Mouse (Mus musculus) liver, embryonic 13.5 days (tissue): ENCODE measurements around the gene Bcl9l. TPM values are rescaled to one million over a fixed set of nuclear protein-coding genes. Genes with fewer than 3 reads are reported as not detected.
"Not testable (repeated sequence)": the region's sequence is repeated elsewhere in the genome, so short reads cannot be mapped to it uniquely, and the experiment has no call there.

ENCODE experiments used
- ATAC-seq: fragments of 200-750 bp; cut with Nextera tagmentation; 2 replicates; pipeline ENCODE4 v1.8.0; 2017; ENCODE audit warnings: low read depth, mild to moderate bottlenecking, moderate number of reproducible peaks, moderate library complexity
- DNase-seq: peaks from one replicate; pipeline ENCODE4 v3.0.0; 2022
- H3K27ac ChIP-seq: fragments of 300-500 bp; sonication (generic); 2 replicates; pipeline ENCODE4 v1.5.1; 2015; ENCODE audit warnings: moderate library complexity, mild to moderate bottlenecking, inconsistent platforms
- H3K27me3 ChIP-seq: fragments of 300-500 bp; sonication (generic); 2 replicates; pipeline ENCODE4 v1.6.1; 2015; ENCODE audit warnings: mild to moderate bottlenecking, inconsistent platforms
- H3K36me3 ChIP-seq: fragments of 300-500 bp; sonication (generic); 2 replicates; pipeline ENCODE4 v1.6.1; 2015; ENCODE audit warnings: mild to moderate bottlenecking, inconsistent platforms
- H3K4me1 ChIP-seq: fragments of 300-500 bp; sonication (generic); replicated peaks from 2 replicates; pipeline ENCODE4 v1.6.1; 2015; ENCODE audit warnings: inconsistent platforms
- H3K4me2 ChIP-seq: fragments of 300-500 bp; sonication (generic); 2 replicates; pipeline ENCODE4 v1.6.1; 2015; ENCODE audit warnings: inconsistent platforms, mild to moderate bottlenecking, moderate library complexity
- H3K4me3 ChIP-seq: fragments of 300-500 bp; sonication (generic); replicated peaks from 2 replicates; pipeline ENCODE4 v1.5.1; 2015; ENCODE audit warnings: mild to moderate bottlenecking, inconsistent platforms
- H3K9ac ChIP-seq: fragments of 300-500 bp; sonication (generic); 2 replicates; pipeline ENCODE4 v1.6.1; 2015; ENCODE audit warnings: mild to moderate bottlenecking, inconsistent platforms
- H3K9me3 ChIP-seq: fragments of 300-500 bp; sonication (generic); replicated peaks from 2 replicates; pipeline ENCODE4 v1.6.1; 2016; ENCODE audit warnings: inconsistent platforms
- WGBS: fragments of 180-500 bp; shearing (Covaris S2); methylation state at CpG from one replicate; pipeline ENCODE4 v1.1.7; 2015; ENCODE audit not compliant: insufficient replicate concordance; 5-methylcytosine and 5-hydroxymethylcytosine counted together
- polyA plus RNA-seq: library from polyadenylated mRNA; unstranded; fragments of >200 nt; fragmentation: Nextera tagmentation; extraction: Ambion mirVana; gene quantifications from 2 replicates; pipeline ENCODE4 v1.2.1, GENCODE M21; 2015

The Bcl9l gene
- polyA plus RNA-seq, result 1.0 and 1.5 TPM in 2 replicates

DNA sequence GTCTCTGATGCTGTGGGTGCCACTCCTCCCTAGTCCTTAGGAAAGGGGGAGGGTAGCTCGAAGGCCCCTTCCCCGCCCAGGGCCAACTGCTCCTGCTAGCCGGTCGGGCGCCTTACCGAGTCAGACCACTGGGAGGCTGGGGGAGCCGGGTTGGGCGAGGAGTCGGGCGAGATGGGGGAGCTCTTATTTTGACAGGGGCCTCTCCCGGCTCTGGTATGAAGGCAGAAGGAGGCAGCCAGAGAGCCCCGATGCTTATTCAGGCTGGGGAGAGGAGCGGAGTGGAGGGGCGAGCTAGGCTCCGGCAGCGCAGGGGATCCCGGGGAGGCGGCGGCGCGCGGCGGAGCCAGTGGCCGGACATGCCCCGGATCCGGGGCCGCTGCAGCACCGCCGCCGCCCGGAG lies at the start of gene Bcl9l:
TSS of gene Bcl9l (plus strand) at position 274 of the 400 bp plus-strand sequence.
- Histone ChIP-seq H3K9ac (peak within 1 kb of the TSS; percentile 77), H3K4me3 (peak within 1 kb of the TSS; percentile 72), H3K27ac (peak within 1 kb of the TSS; percentile 72), H3K4me2 (peak within 1 kb of the TSS; percentile 77), H3K4me1 (peaks cover 72% of the 10 kb centered on the region), H3K36me3 (no peaks in the 10 kb centered on the region), H3K27me3 (peaks cover 76% of the 10 kb centered on the region), H3K9me3 (no peaks in the 10 kb centered on the region)
- DNase-seq (peak; percentile 75), ATAC-seq (peak; percentile 24)
- WGBS, result 0% methylated on average over 16 of the region's 31 CpGs

DNA sequence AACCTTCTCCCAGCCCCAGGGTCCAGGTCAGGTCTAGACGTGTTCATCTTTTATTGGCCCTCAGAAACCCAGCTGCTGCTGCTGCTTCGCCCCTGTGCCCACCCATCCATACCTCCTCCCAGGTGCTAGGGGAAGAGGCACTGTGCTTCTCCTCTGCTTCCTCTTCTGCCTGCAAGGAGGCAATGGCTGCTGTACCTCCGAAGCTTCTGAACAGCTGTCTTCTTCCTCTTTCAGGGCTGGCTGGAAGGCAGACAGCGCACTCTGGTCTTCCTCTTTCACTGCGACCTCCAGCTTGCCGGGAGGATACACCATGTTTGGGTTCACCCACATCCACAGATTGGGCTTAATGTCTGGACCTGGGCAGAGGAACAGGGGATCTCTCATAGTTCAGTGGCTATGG lies 46.9 kb upstream of the Bcl9l start:
- H3K9me3 ChIP-seq, result no peaks in the 10 kb centered on the region
- H3K9ac ChIP-seq, result no peak overlapping the region
- H3K4me1 ChIP-seq, result no peaks in the 10 kb centered on the region
- DNase-seq (no peak), ATAC-seq (no peak)
- H3K27ac ChIP-seq, result no peak overlapping the region
- no peaks in the 10 kb centered on the region for H3K36me3 ChIP-seq
- no peak overlapping the region for H3K4me2 ChIP-seq
- H3K4me3 ChIP-seq, result no peak overlapping the region
- H3K27me3 ChIP-seq, result peaks cover 8% of the 10 kb centered on the region; the same call in 1 of the 2 replicates
- 21% methylated on average over 6 of the region's 6 CpGs for WGBS

GRCm38 (mm10) chr9:44440961-44441360 lies 41.7 kb upstream of the Bcl9l start, which contains the start of gene Foxr1:
Foxr1 (minus strand) TSS chr9:44441136.
- Histone ChIP-seq H3K27me3 (peaks cover 4% of the 10 kb centered on the region; the same call in 1 of the 2 replicates), H3K4me2 (no peak within 1 kb of the TSS), H3K27ac (no peak within 1 kb of the TSS), H3K9ac (no peak within 1 kb of the TSS), H3K36me3 (no peaks in the 10 kb centered on the region), H3K9me3 (no peaks in the 10 kb centered on the region), H3K4me1 (no peaks in the 10 kb centered on the region), H3K4me3 (no peak within 1 kb of the TSS)
- ATAC-seq (no peak), DNase-seq (no peak)
- WGBS, result 55% methylated on average over 19 of the region's 19 CpGs

GRCm38 (mm10) chr9:44444402-44445025 lies 38.1 kb upstream of the Bcl9l start:
- not testable (repeated sequence) for H3K9ac ChIP-seq, H3K36me3 ChIP-seq, H3K27me3 ChIP-seq, H3K27ac ChIP-seq, ATAC-seq, H3K4me2 ChIP-seq, DNase-seq, H3K4me3 ChIP-seq, H3K9me3 ChIP-seq, H3K4me1 ChIP-seq
- WGBS, result 62% methylated on average over 7 of the region's 7 CpGs

- Histone ChIP-seq H3K4me1 (no peaks in the 10 kb centered on the region), H3K9me3 (no peaks in the 10 kb centered on the region), H3K36me3 (no peaks in the 10 kb centered on the region), H3K4me3 (no peak overlapping the region), H3K27ac (no peak overlapping the region), H3K9ac (no peak overlapping the region), H3K4me2 (no peak overlapping the region), H3K27me3 (peaks cover 29% of the 10 kb centered on the region)
- DNase-seq, result no peak
- ATAC-seq, result no peak
These were observed 32.2 kb upstream of the Bcl9l start for GRCm38 (mm10) chr9:44450387-44450786.

- H3K9me3 ChIP-seq, result no peaks in the 10 kb centered on the region
- H3K4me2 ChIP-seq, result no peak overlapping the region
- peak; percentile 50; the same call in 1 of the 2 replicates for ATAC-seq
- H3K36me3 ChIP-seq, result no peaks in the 10 kb centered on the region
- H3K27ac ChIP-seq, result no peak overlapping the region
- DNase-seq, result peak; percentile 48
- H3K9ac ChIP-seq, result no peak overlapping the region
- H3K4me3 ChIP-seq, result no peak overlapping the region
- no peaks in the 10 kb centered on the region for H3K4me1 ChIP-seq
- peaks cover 58% of the 10 kb centered on the region for H3K27me3 ChIP-seq
- 12% methylated on average over 14 of the region's 14 CpGs for WGBS
These were observed 28.3 kb upstream of the Bcl9l start for GRCm38 (mm10) chr9:44454132-44454890.

DNA sequence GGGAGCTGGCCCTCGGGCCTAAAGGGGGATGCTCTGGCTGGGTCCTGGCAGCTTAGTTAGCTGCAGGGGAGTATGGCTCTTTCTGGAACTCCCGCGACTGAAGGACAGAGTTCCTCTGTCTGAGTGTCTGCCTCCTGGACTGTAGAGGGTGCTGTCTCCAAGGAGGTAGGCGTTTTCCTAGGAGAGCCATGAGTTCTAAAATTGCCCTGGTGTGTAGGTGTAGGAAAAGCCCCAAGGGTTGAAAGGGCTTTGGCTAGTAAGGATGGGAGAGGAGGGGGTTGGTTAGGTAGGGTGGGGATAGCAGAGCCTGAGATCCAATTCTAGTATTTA lies 27.8 kb upstream of the Bcl9l start, which contains the start of gene Upk2:
TSS of gene Upk2 (minus strand) at position 86 of the 330 bp plus-strand sequence.
- H3K9ac ChIP-seq, result no peak within 1 kb of the TSS
- no peak within 1 kb of the TSS for H3K27ac ChIP-seq
- 36% methylated on average over 4 of the region's 4 CpGs for WGBS
- no peaks in the 10 kb centered on the region for H3K9me3 ChIP-seq
- H3K4me1 ChIP-seq, result no peaks in the 10 kb centered on the region
- ATAC-seq (no peak), DNase-seq (no peak)
- H3K4me3 ChIP-seq, result no peak within 1 kb of the TSS
- H3K4me2 ChIP-seq, result no peak within 1 kb of the TSS
- H3K27me3 ChIP-seq, result peaks cover 58% of the 10 kb centered on the region
- H3K36me3 ChIP-seq, result no peaks in the 10 kb centered on the region

DNA sequence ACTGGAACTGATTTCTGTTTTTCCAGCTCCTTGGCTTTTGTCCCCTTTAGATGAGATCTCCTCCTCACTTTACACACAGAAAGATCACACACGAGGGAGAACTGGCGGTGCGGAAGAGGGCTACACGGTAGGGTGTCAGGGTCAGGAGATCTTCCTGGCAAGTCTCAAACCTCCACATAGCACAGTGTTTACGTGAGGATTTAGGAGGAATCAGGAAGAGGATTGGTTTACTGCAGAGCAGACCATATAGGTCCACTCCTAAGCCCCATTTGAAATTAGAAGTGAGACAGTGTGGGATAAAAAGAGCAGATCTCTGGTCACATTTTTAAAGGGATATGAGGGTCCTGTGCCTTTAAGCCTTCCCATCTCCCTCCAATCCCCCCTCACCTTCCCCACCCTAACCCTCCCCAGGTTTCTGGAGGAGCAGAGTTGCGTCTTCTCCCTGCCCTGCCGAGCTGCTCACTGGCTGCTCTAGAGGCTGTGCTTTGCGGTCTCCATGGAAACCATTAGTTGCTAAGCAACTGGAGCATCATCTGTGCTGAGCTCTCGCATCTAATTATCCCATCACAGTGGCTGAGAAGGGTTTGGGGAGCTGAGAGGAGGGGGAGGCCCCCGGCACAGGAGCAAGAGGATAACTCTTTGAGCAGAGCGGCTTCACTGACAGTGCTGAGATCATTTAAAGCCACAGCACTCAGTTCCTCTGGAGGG lies 25.4 kb upstream of the Bcl9l start:
- Histone ChIP-seq H3K27ac (no peak overlapping the region), H3K4me1 (no peaks in the 10 kb centered on the region), H3K4me3 (no peak overlapping the region), H3K36me3 (no peaks in the 10 kb centered on the region), H3K27me3 (peaks cover 63% of the 10 kb centered on the region), H3K4me2 (no peak overlapping the region), H3K9me3 (no peaks in the 10 kb centered on the region), H3K9ac (no peak overlapping the region)
- WGBS, result 21% methylated on average over 11 of the region's 11 CpGs
- no peak for DNase-seq
- no peak for ATAC-seq

- Histone ChIP-seq H3K27ac (no peak overlapping the region), H3K9me3 (no peaks in the 10 kb centered on the region), H3K27me3 (peaks cover 21% of the 10 kb centered on the region), H3K36me3 (no peaks in the 10 kb centered on the region), H3K4me1 (no peaks in the 10 kb centered on the region), H3K4me3 (no peak overlapping the region), H3K4me2 (no peak overlapping the region), H3K9ac (no peak overlapping the region)
- WGBS, result 34% methylated on average over 5 of the region's 5 CpGs
- no peak for DNase-seq
- no peak for ATAC-seq
These were observed 20.7 kb upstream of the Bcl9l start for GRCm38 (mm10) chr9:44461950-44462349.

DNA sequence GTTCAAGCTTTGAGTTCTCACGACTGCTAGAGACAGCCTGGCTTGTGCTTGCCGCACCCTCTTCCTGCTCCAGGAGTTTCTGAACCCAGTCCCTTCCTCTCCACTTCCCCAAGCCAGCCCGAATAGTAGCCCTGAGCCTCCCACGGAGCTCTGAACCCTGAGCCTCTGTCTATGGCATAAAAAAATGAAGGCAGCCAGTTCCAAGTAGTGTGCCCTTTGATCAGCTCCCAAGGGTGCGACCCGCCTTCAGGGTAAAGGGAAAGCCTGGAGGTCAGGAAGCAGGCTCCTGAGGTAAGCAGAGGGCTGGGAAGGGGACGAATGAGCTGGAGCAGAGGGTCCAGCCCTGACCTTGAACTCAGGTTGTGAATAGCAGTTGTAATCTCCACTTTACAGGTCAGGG lies 14.4 kb upstream of the Bcl9l start:
- Histone ChIP-seq H3K27me3 (peaks cover 31% of the 10 kb centered on the region), H3K9ac (no peak overlapping the region), H3K9me3 (no peaks in the 10 kb centered on the region), H3K4me1 (no peaks in the 10 kb centered on the region), H3K27ac (no peak overlapping the region), H3K4me2 (no peak overlapping the region), H3K4me3 (no peak overlapping the region), H3K36me3 (no peaks in the 10 kb centered on the region)
- DNase-seq (no peak), ATAC-seq (no peak)
- WGBS, result 31% methylated on average over 7 of the region's 7 CpGs

- no peaks in the 10 kb centered on the region for H3K4me1 ChIP-seq
- no peak overlapping the region for H3K9ac ChIP-seq
- WGBS, result 43% methylated on average over 2 of the region's 2 CpGs
- no peak for DNase-seq
- no peaks in the 10 kb centered on the region for H3K9me3 ChIP-seq
- peaks cover 31% of the 10 kb centered on the region for H3K27me3 ChIP-seq
- no peak for ATAC-seq
- no peak overlapping the region for H3K4me3 ChIP-seq
- no peaks in the 10 kb centered on the region for H3K36me3 ChIP-seq
- no peak overlapping the region for H3K4me2 ChIP-seq
- no peak overlapping the region for H3K27ac ChIP-seq
These were observed 13.8 kb upstream of the Bcl9l start for GRCm38 (mm10) chr9:44468800-44469199.
